Mouse (Mus musculus) myocyte (in vitro differentiated cells): ENCODE data around the gene Mov10. TPM values are rescaled to one million over a fixed set of nuclear protein-coding genes. Genes with fewer than 3 reads are reported as not detected.
"Not testable (repeated sequence)": the region's sequence is repeated elsewhere in the genome, so short reads cannot be mapped to it uniquely, and the experiment has no call there.

Experiments
- H3K27me3 ChIP-seq: one replicate; pipeline ENCODE4 v1.6.1; 2011; ENCODE audit not compliant: control insufficient read depth, insufficient read depth, insufficient read length
- H3K36me3 ChIP-seq: one replicate; pipeline ENCODE4 v1.6.1; 2011; ENCODE audit not compliant: control insufficient read depth, insufficient read depth
- H3K4me2 ChIP-seq: one replicate; pipeline ENCODE4 v1.6.1; 2011; ENCODE audit warnings: low read depth, control low read depth
- H3K4me3 ChIP-seq: one replicate; pipeline ENCODE4 v1.5.1; 2011; ENCODE audit warnings: mild to moderate bottlenecking, control low read depth, moderate library complexity
- H3K79me2 ChIP-seq: one replicate; pipeline ENCODE4 v1.6.1; 2011; ENCODE audit not compliant: control insufficient read depth, insufficient read depth
- H3ac ChIP-seq: one replicate; pipeline ENCODE4 v1.6.1; 2011; ENCODE audit not compliant: control insufficient read depth, insufficient read length
- CEBPB ChIP-seq: IDR thresholded peaks from 2 replicates; pipeline ENCODE4 v1.6.1; 2011; ENCODE audit warnings: mild to moderate bottlenecking, moderate library complexity; ENCODE audit not compliant: poor library complexity, insufficient read depth, severe bottlenecking
- E2F4 ChIP-seq: IDR thresholded peaks from one replicate; pipeline ENCODE4 v1.6.1; 2011; ENCODE audit warnings: mild to moderate bottlenecking, control low read depth, moderate library complexity; ENCODE audit not compliant: insufficient read depth
- MAX ChIP-seq: IDR thresholded peaks from one replicate; pipeline ENCODE4 v1.6.1; 2011; ENCODE audit warnings: low read depth, mild to moderate bottlenecking, control low read depth
- MYOD1 ChIP-seq, 3 experiments: IDR thresholded peaks; one replicate each; pipeline ENCODE4 v1.6.1; 2011; ENCODE audit warnings: control low read depth in 2 of 3, low read depth in 2 of 3, mild to moderate bottlenecking in 2 of 3, moderate library complexity in 1 of 3; ENCODE audit not compliant: insufficient read length in 2 of 3, control insufficient read depth in 1 of 3
- MYOG ChIP-seq, 3 experiments: IDR thresholded peaks; one replicate each; pipeline ENCODE4 v1.6.1; 2011; ENCODE audit warnings: control low read depth in 2 of 3, low read depth in 2 of 3, mild to moderate bottlenecking in 2 of 3; ENCODE audit not compliant: insufficient read length in 2 of 3, control insufficient read depth in 1 of 3, insufficient read depth in 1 of 3
- POLR2A ChIP-seq: IDR thresholded peaks from one replicate; pipeline ENCODE4 v1.6.1; 2011; ENCODE audit warnings: low read depth, mild to moderate bottlenecking, control low read depth, moderate library complexity; ENCODE audit not compliant: insufficient read length
- POLR2AphosphoS2 ChIP-seq: IDR thresholded peaks from one replicate; pipeline ENCODE4 v1.6.1; 2011; ENCODE audit warnings: low read depth, control low read depth; ENCODE audit not compliant: insufficient read length
- REST ChIP-seq: IDR thresholded peaks from one replicate; pipeline ENCODE4 v1.6.1; 2011; ENCODE audit warnings: mild to moderate bottlenecking, control low read depth, moderate library complexity; ENCODE audit not compliant: insufficient read depth, insufficient read length
- SRF ChIP-seq: IDR thresholded peaks from one replicate; pipeline ENCODE4 v1.6.1; 2011; ENCODE audit warnings: low read depth; ENCODE audit not compliant: control insufficient read depth, insufficient read length
- TCF12 ChIP-seq: IDR thresholded peaks from one replicate; pipeline ENCODE4 v1.6.1; 2011; ENCODE audit warnings: mild to moderate bottlenecking, control low read depth; ENCODE audit not compliant: poor library complexity, insufficient read depth, severe bottlenecking
- TCF3 ChIP-seq: IDR thresholded peaks from one replicate; pipeline ENCODE4 v1.6.1; 2011; ENCODE audit warnings: low read depth, control low read depth; ENCODE audit not compliant: insufficient read length
- USF1 ChIP-seq: IDR thresholded peaks from one replicate; pipeline ENCODE4 v1.6.1; 2011; ENCODE audit warnings: low read depth, mild to moderate bottlenecking, control low read depth, moderate library complexity
- polyA plus RNA-seq: library from polyadenylated mRNA; unstranded; fragments of >200 nt; fragmentation: generic; extraction: Trizol; gene quantifications from one replicate; pipeline ENCODE4 v1.2.1, GENCODE M21; 2012; ENCODE audit warnings: missing spikeins

The Mov10 gene
- polyA plus RNA-seq, result 6.7 TPM

GRCm38 (mm10) chr3:104817991-104818748, at the start of gene Mov10:
TSS of gene Mov10 (minus strand) at chr3:104818563.
- Histone ChIP-seq H3ac (peak within 1 kb of the TSS; percentile 28), H3K4me2 (peak within 1 kb of the TSS; percentile 80), H3K27me3 (no peaks in the 10 kb centered on the region), H3K79me2 (no peaks in the 10 kb centered on the region), H3K36me3 (peaks cover 9% of the 10 kb centered on the region), H3K4me3 (peak within 1 kb of the TSS; percentile 71)
- peak; percentile 10 for TF ChIP-seq POLR2AphosphoS2
- TF ChIP-seq POLR2A, result peak; percentile 13
- TF ChIP-seq CEBPB, result no peak

DNA sequence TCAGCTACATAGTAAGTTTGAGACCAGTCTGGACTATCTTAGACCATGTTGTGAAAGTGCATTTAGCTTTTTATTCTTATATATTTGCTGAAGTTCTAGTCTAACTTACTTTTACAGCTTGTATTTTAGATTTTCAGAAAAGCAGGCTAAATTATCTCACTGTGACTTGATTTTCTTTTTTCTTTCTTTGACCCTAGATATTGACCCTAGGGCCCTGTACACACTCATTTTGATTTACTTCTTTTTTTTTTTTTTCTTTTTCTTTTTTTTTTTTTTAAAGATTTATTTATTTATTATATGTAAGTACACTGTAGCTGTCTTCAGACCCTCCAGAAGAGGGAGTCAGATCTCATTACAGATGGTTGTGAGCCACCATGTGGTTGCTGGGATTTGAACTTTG, 48.3 kb upstream of the Mov10 start:
- Histone ChIP-seq H3K36me3 (peaks cover 16% of the 10 kb centered on the region), H3K4me2 (peak overlapping the region; percentile 95), H3K79me2 (peaks cover 43% of the 10 kb centered on the region)
- H3K4me3 ChIP-seq, H3ac ChIP-seq, H3K27me3 ChIP-seq: not testable (repeated sequence)

DNA sequence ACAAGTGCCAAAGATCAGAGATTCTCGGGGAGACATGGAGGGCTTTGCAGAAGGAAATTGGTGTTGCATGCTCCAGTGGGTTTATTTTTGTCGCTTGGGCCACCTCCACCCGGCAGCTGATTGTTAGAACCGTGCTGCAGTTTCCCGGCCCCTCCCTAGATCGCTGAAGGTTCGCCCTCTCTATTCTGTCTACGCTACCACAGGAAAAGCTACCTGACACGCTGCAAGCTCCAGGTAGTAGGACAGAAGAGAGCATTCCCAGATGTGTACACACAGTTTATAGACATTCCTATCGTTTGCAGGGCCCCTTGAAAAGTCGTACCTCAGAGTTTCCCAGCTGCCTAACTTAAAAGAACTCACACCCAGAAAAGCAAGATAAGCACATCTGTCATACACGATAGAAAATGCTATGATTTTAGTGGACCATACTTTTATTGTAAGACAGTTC, 47.0 kb upstream of the Mov10 start:
- no peaks in the 10 kb centered on the region for H3K27me3 ChIP-seq
- H3K4me2 ChIP-seq, result peak overlapping the region; percentile 95
- H3ac ChIP-seq, result peak overlapping the region; percentile 48
- peaks cover 4% of the 10 kb centered on the region for H3K36me3 ChIP-seq
- TF ChIP-seq E2F4 (no peak), MYOD1 (IDR thresholded peaks at IDR 0.05; ENCODE audit: control insufficient read depth in 1 of 3, insufficient read length in 2 of 3, low read depth in 2 of 3) (no peak), TCF3 (no peak), USF1 (no peak), MYOG (IDR thresholded peaks at IDR 0.05; ENCODE audit: control insufficient read depth in 1 of 3, insufficient read depth in 1 of 3, insufficient read length in 2 of 3, low read depth in 2 of 3) (no peak), TCF12 (no peak), CEBPB (no peak), SRF (no peak), MAX (no peak), POLR2AphosphoS2 (no peak), POLR2A (no peak), REST (no peak)
- H3K4me3 ChIP-seq, result peak overlapping the region; percentile 100
- peaks cover 56% of the 10 kb centered on the region for H3K79me2 ChIP-seq

GRCm38 (mm10) chr3:104864651-104865340, 46.4 kb upstream of the Mov10 start:
- Histone ChIP-seq H3K27me3 (no peaks in the 10 kb centered on the region), H3K4me3 (peak overlapping the region; percentile 100), H3K4me2 (peak overlapping the region; percentile 95), H3ac (peak overlapping the region; percentile 48), H3K79me2 (peaks cover 62% of the 10 kb centered on the region), H3K36me3 (peaks cover 3% of the 10 kb centered on the region)
- TF ChIP-seq TCF3 (peak; percentile 11), MYOD1 (IDR thresholded peaks at IDR 0.05; ENCODE audit: control insufficient read depth in 1 of 3, insufficient read length in 2 of 3, low read depth in 2 of 3) (peak in 2 of 3 experiments; percentile 85 to 92), POLR2AphosphoS2 (peak; percentile 79), MYOG (IDR thresholded peaks at IDR 0.05; ENCODE audit: control insufficient read depth in 1 of 3, insufficient read depth in 1 of 3, insufficient read length in 2 of 3, low read depth in 2 of 3) (peak in 2 of 3 experiments; percentile 84 to 93), USF1 (no peak), POLR2A (peak; percentile 78), MAX (no peak)

GRCm38 (mm10) chr3:104863786-104864650, 45.7 kb upstream of the Mov10 start, which contains the start of the genes St7l and Capza1:
TSS of gene St7l (plus strand) at chr3:104864005.
TSS of gene Capza1 (minus strand) at chr3:104864505.
- Histone ChIP-seq H3K4me3 (peak within 1 kb of the TSS; percentile 100), H3K27me3 (no peaks in the 10 kb centered on the region), H3K4me2 (peak within 1 kb of the TSS; percentile 95), H3K36me3 (peaks cover 3% of the 10 kb centered on the region), H3ac (peak within 1 kb of the TSS; percentile 48), H3K79me2 (peaks cover 69% of the 10 kb centered on the region)
- peak; percentile 73 for TF ChIP-seq POLR2A
- peak; percentile 88 for TF ChIP-seq POLR2AphosphoS2
- no peak for TF ChIP-seq MYOG (IDR thresholded peaks at IDR 0.05; ENCODE audit: control insufficient read depth in 1 of 3, insufficient read depth in 1 of 3, insufficient read length in 2 of 3, low read depth in 2 of 3)
- no peak for TF ChIP-seq TCF3
